Mouse (Mus musculus) C2C12 (cell line): ENCODE data around the gene Ldlrad2. TPM values are rescaled to one million over a fixed set of nuclear protein-coding genes. Genes with fewer than 3 reads are reported as not detected.

Source experiments
- H3K27me3 ChIP-seq: one replicate; pipeline ENCODE4 v1.6.1; 2011; ENCODE audit not compliant: control insufficient read depth, insufficient read depth, insufficient read length
- H3K36me3 ChIP-seq: one replicate; pipeline ENCODE4 v1.6.1; 2011; ENCODE audit not compliant: control insufficient read depth, insufficient read depth
- H3K4me3 ChIP-seq: one replicate; pipeline ENCODE4 v1.5.1; 2011; ENCODE audit warnings: mild to moderate bottlenecking, control low read depth; ENCODE audit not compliant: poor library complexity, insufficient read depth, severe bottlenecking
- H3K79me2 ChIP-seq: one replicate; pipeline ENCODE4 v1.6.1; 2011; ENCODE audit not compliant: control insufficient read depth, insufficient read depth
- H3K79me3 ChIP-seq: one replicate; pipeline ENCODE4 v1.6.1; 2011; ENCODE audit warnings: low read depth, control low read depth
- H3ac ChIP-seq: one replicate; pipeline ENCODE3; 2011; ENCODE audit warnings: low read depth; ENCODE audit not compliant: control insufficient read depth, insufficient read length
- CEBPB ChIP-seq: IDR thresholded peaks from one replicate; pipeline ENCODE4 v1.6.1; 2011; ENCODE audit warnings: low read depth, mild to moderate bottlenecking, control low read depth, moderate library complexity
- CTCF ChIP-seq: IDR thresholded peaks from one replicate; pipeline ENCODE4 v1.5.1; 2011; ENCODE audit not compliant: control insufficient read depth, insufficient read depth, insufficient read length
- FOSL1 ChIP-seq: IDR thresholded peaks from one replicate; pipeline ENCODE4 v1.8.0; 2011; ENCODE audit warnings: mild to moderate bottlenecking, low read length; ENCODE audit not compliant: poor library complexity, insufficient read depth, severe bottlenecking
- MAX ChIP-seq: IDR thresholded peaks from one replicate; pipeline ENCODE4 v1.6.1; 2011; ENCODE audit warnings: mild to moderate bottlenecking, control low read depth
- MYOD1 ChIP-seq: IDR thresholded peaks from one replicate; pipeline ENCODE4 v1.6.1; 2011; ENCODE audit warnings: low read depth; ENCODE audit not compliant: control insufficient read depth, insufficient read length
- MYOG ChIP-seq: IDR thresholded peaks from one replicate; pipeline ENCODE4 v1.6.1; 2011; ENCODE audit not compliant: control insufficient read depth, insufficient read length; ENCODE audit errors: extremely low read depth
- USF1 ChIP-seq: IDR thresholded peaks from one replicate; pipeline ENCODE4 v1.6.1; 2011; ENCODE audit warnings: low read depth, mild to moderate bottlenecking, control low read depth, moderate library complexity
- long read RNA-seq, 2 experiments: library from polyadenylated mRNA; unstranded; transcript quantifications; one replicate each; pipeline ENCODE4 v2.0.0; 2019 to 2020
- polyA plus RNA-seq: library from polyadenylated mRNA; unstranded; fragments of >200 nt; fragmentation: generic; extraction: Trizol; gene quantifications from one replicate; pipeline ENCODE4 v1.2.1, GENCODE M21; 2012; ENCODE audit warnings: missing spikeins

Gene Ldlrad2
- not detected for polyA plus RNA-seq
- long read RNA-seq, experiment 1 = 0 reads
- long read RNA-seq, experiment 2 = 0 reads

- TF ChIP-seq CEBPB (no peak), USF1 (no peak), CTCF (no peak), MYOD1 (no peak), MYOG (no peak), FOSL1 (no peak), MAX (no peak)
- Histone ChIP-seq H3K79me3 (no peaks in the 10 kb centered on the region), H3ac (no peak within 1 kb of the TSS), H3K4me3 (no peak within 1 kb of the TSS), H3K79me2 (no peaks in the 10 kb centered on the region), H3K36me3 (peaks cover 27% of the 10 kb centered on the region), H3K27me3 (no peaks in the 10 kb centered on the region)
Observed at GRCm38 (mm10) chr4:137574469-137574868, at the start of gene Ldlrad2. Gene Ldlrad2, minus strand, starts transcription at chr4:137574569.

GRCm38 (mm10) chr4:137622847-137623246, 48.5 kb upstream of the Ldlrad2 start:
- no peaks in the 10 kb centered on the region for H3K27me3 ChIP-seq
- H3K4me3 ChIP-seq = no peak overlapping the region
- H3ac ChIP-seq = no peak overlapping the region
- no peak for TF ChIP-seq USF1
- TF ChIP-seq MYOG = no peak
- TF ChIP-seq CEBPB = no peak
- no peak for TF ChIP-seq CTCF
- no peak for TF ChIP-seq MAX
- TF ChIP-seq FOSL1 = no peak
- no peak for TF ChIP-seq MYOD1
- H3K79me2 ChIP-seq = no peaks in the 10 kb centered on the region
- H3K36me3 ChIP-seq = peaks cover 51% of the 10 kb centered on the region
- no peaks in the 10 kb centered on the region for H3K79me3 ChIP-seq

- no peak overlapping the region for H3ac ChIP-seq
- no peaks in the 10 kb centered on the region for H3K27me3 ChIP-seq
- peaks cover 1% of the 10 kb centered on the region for H3K79me3 ChIP-seq
- TF ChIP-seq CTCF (no peak), FOSL1 (no peak), MYOD1 (no peak), MAX (no peak), USF1 (no peak), CEBPB (no peak), MYOG (no peak)
- H3K79me2 ChIP-seq = no peaks in the 10 kb centered on the region
- H3K4me3 ChIP-seq = no peak overlapping the region
- H3K36me3 ChIP-seq = peaks cover 49% of the 10 kb centered on the region
Observed at GRCm38 (mm10) chr4:137610256-137610655, 35.9 kb upstream of the Ldlrad2 start.

- Histone ChIP-seq H3K79me3 (peaks cover 1% of the 10 kb centered on the region), H3K4me3 (no peak overlapping the region), H3K79me2 (peaks cover 2% of the 10 kb centered on the region), H3K36me3 (peaks cover 49% of the 10 kb centered on the region), H3ac (no peak overlapping the region), H3K27me3 (no peaks in the 10 kb centered on the region)
- no peak for TF ChIP-seq USF1
- no peak for TF ChIP-seq CEBPB
- no peak for TF ChIP-seq FOSL1
- TF ChIP-seq MAX = no peak
- TF ChIP-seq MYOG = no peak
- TF ChIP-seq MYOD1 = no peak
- TF ChIP-seq CTCF = no peak
Observed at GRCm38 (mm10) chr4:137609702-137610101, 35.3 kb upstream of the Ldlrad2 start.

GRCm38 (mm10) chr4:137609281-137609680, 34.9 kb upstream of the Ldlrad2 start:
- Histone ChIP-seq H3K27me3 (no peaks in the 10 kb centered on the region), H3ac (no peak overlapping the region), H3K4me3 (no peak overlapping the region), H3K36me3 (peaks cover 49% of the 10 kb centered on the region), H3K79me3 (peaks cover 1% of the 10 kb centered on the region), H3K79me2 (peaks cover 6% of the 10 kb centered on the region)
- TF ChIP-seq USF1 = no peak
- TF ChIP-seq MAX = no peak
- TF ChIP-seq FOSL1 = no peak
- TF ChIP-seq MYOD1 = no peak

- Histone ChIP-seq H3K79me2 (peaks cover 29% of the 10 kb centered on the region), H3K4me3 (no peak overlapping the region), H3K36me3 (peaks cover 37% of the 10 kb centered on the region), H3K79me3 (peaks cover 14% of the 10 kb centered on the region), H3ac (no peak overlapping the region), H3K27me3 (no peaks in the 10 kb centered on the region)
- no peak for TF ChIP-seq MAX
- no peak for TF ChIP-seq CEBPB
- TF ChIP-seq MYOD1 = no peak
- TF ChIP-seq FOSL1 = no peak
- TF ChIP-seq USF1 = no peak
- no peak for TF ChIP-seq CTCF
- TF ChIP-seq MYOG = no peak
Observed at GRCm38 (mm10) chr4:137607023-137607422, 32.7 kb upstream of the Ldlrad2 start.
